In genomic region chr1:149449801-149450493, GRCm38 (mm10) we compare ENCODE assay signal across 19 mouse cellular contexts.
DNase-seq lines count a peak whose midpoint lies in the region; ATAC-seq lines count a peak whose summit lies in the region.
"Had no signal": no experiment of that assay in that cellular context is flagged by ENCODE, and none has a peak within 500 bp of the region (broad histone marks: within the 10 kb centered on the region; RNA-seq: fewer than 3 reads in every experiment).

No protein-coding gene starts in this region.

- H3K27ac ChIP-seq in forebrain, embryonic 15.5 days (replicated peaks), result peak overlapping the region; percentile 40; the same call in 1 of the 2 replicates
- H3K27ac ChIP-seq in forebrain, embryonic 12.5 days, result no peak overlapping the region
- H3K27ac ChIP-seq in neural tube, embryonic 14.5 days (ENCODE audit: low read depth, low read length), result peak overlapping the region; percentile 2; the same call in 1 of the 2 replicates
- H3K27ac ChIP-seq: embryonic facial prominence, embryonic 13.5 days; heart, embryonic 10.5 days; liver, embryonic 14.5 days; lung, embryonic 15.5 days; midbrain, embryonic 12.5 days had no signal

- intact Hi-C loops in left cerebral cortex, postnatal 4 days (cut with DNase I), result no loop called here

- H3K4me2 ChIP-seq in forebrain, embryonic 15.5 days (replicated peaks), result no peak overlapping the region
- H3K4me2 ChIP-seq in forebrain, embryonic 12.5 days, result no peak overlapping the region
- H3K4me2 ChIP-seq in neural tube, embryonic 14.5 days (ENCODE audit: low read depth, low read length), result no peak overlapping the region
- H3K4me2 ChIP-seq: embryonic facial prominence, embryonic 13.5 days; lung, embryonic 15.5 days; midbrain, embryonic 12.5 days had no signal

- no peaks in the 10 kb centered on the region for H3K9me3 ChIP-seq in forebrain, embryonic 15.5 days
- no peaks in the 10 kb centered on the region for H3K9me3 ChIP-seq in forebrain, embryonic 12.5 days
- no peaks in the 10 kb centered on the region for H3K9me3 ChIP-seq in neural tube, embryonic 14.5 days (ENCODE audit: control insufficient read depth, low read length)
- H3K9me3 ChIP-seq: embryonic facial prominence, embryonic 13.5 days; heart, embryonic 10.5 days; lung, embryonic 15.5 days; midbrain, embryonic 12.5 days had no signal

- H3K9ac ChIP-seq in forebrain, embryonic 15.5 days (replicated peaks), result no peak overlapping the region
- H3K9ac ChIP-seq in forebrain, embryonic 12.5 days, result no peak overlapping the region
- no peak overlapping the region for H3K9ac ChIP-seq in neural tube, embryonic 14.5 days (replicated peaks; ENCODE audit: low read depth, low read length)
- H3K9ac ChIP-seq: embryonic facial prominence, embryonic 13.5 days; liver, embryonic 14.5 days; lung, embryonic 15.5 days; midbrain, embryonic 12.5 days had no signal

- peak; percentile 78 for ATAC-seq in cerebellum, adult (ENCODE audit: insufficient number of reproducible peaks, low FRiP score, low TSS enrichment)
- peak; percentile 51; the same call in 1 of the 2 replicates for ATAC-seq in forebrain, embryonic 15.5 days (replicated peaks)
- ATAC-seq in forebrain, embryonic 12.5 days (ENCODE audit: low FRiP score), result no peak
- ATAC-seq in neural tube, embryonic 14.5 days (ENCODE audit: low read depth), result peak; percentile 83
- ATAC-seq in megakaryocyte progenitor cell, adult 5-6 weeks (replicated peaks; ENCODE audit: poor library complexity), result no peak

- no peaks in the 10 kb centered on the region for H3K36me3 ChIP-seq in forebrain, embryonic 15.5 days
- no peaks in the 10 kb centered on the region for H3K36me3 ChIP-seq in forebrain, embryonic 12.5 days (replicated peaks)
- no peaks in the 10 kb centered on the region for H3K36me3 ChIP-seq in neural tube, embryonic 14.5 days (ENCODE audit: control insufficient read depth, insufficient read depth, low read length)
- H3K36me3 ChIP-seq: embryonic facial prominence, embryonic 13.5 days; heart, embryonic 10.5 days; lung, embryonic 15.5 days; midbrain, embryonic 12.5 days had no signal

- no peaks in the 10 kb centered on the region; the same call in 1 of the 2 replicates for H3K4me1 ChIP-seq in forebrain, embryonic 15.5 days
- H3K4me1 ChIP-seq in forebrain, embryonic 12.5 days, result no peaks in the 10 kb centered on the region
- no peaks in the 10 kb centered on the region for H3K4me1 ChIP-seq in neural tube, embryonic 14.5 days (ENCODE audit: control insufficient read depth, insufficient read depth, low read length)
- H3K4me1 ChIP-seq: embryonic facial prominence, embryonic 13.5 days; heart, embryonic 10.5 days; lung, embryonic 15.5 days; midbrain, embryonic 12.5 days had no signal

- H3K27me3 ChIP-seq in forebrain, embryonic 15.5 days, result no peaks in the 10 kb centered on the region
- no peaks in the 10 kb centered on the region for H3K27me3 ChIP-seq in forebrain, embryonic 12.5 days
- H3K27me3 ChIP-seq in neural tube, embryonic 14.5 days (ENCODE audit: control insufficient read depth, insufficient read depth, low read length), result no peaks in the 10 kb centered on the region
- H3K27me3 ChIP-seq: embryonic facial prominence, embryonic 13.5 days; lung, embryonic 15.5 days; midbrain, embryonic 12.5 days had no signal

- no peak overlapping the region for H3K4me3 ChIP-seq in forebrain, embryonic 15.5 days
- H3K4me3 ChIP-seq in forebrain, embryonic 12.5 days (replicated peaks), result no peak overlapping the region
- H3K4me3 ChIP-seq in neural tube, embryonic 14.5 days (ENCODE audit: low read depth, low read length), result no peak overlapping the region
- H3K4me3 ChIP-seq: embryonic facial prominence, embryonic 13.5 days; heart, embryonic 10.5 days; lung, embryonic 15.5 days; midbrain, embryonic 12.5 days; myocyte had no signal

- 81% methylated on average over 2 of the region's 2 CpGs for WGBS in forebrain, embryonic 15.5 days
- WGBS in forebrain, embryonic 12.5 days, result 91% methylated on average over 2 of the region's 2 CpGs
- WGBS in neural tube, embryonic 14.5 days, result 70% methylated on average over 2 of the region's 2 CpGs

- no peak for DNase-seq in cerebellum, adult 11 months
- peak; percentile 81 for DNase-seq in left cerebral cortex, postnatal 4 days
- no peak for DNase-seq in left cerebral cortex, adult 8-10 months (ENCODE audit: low spot score in 2 of 2)
- DNase-seq: adrenal gland, adult 2 months; kidney, adult 2 months; kidney, postnatal 10 days; lung, postnatal 4 days; thymus, postnatal 14 days had no signal

Comparison
In these comparisons a context has a peak if more than half of its experiments do, and no peak if none do; other contexts are left out.
1. ATAC-seq: peak in cerebellum, adult (single experiment), forebrain, embryonic 15.5 days (single experiment) and neural tube, embryonic 14.5 days (single experiment); none in forebrain, embryonic 12.5 days (single experiment) and megakaryocyte progenitor cell, adult 5-6 weeks (single experiment).